Mouse (Mus musculus) megakaryocyte, embryonic 14.5 days (primary cell): ENCODE data around the gene H2al1j.
"Not testable (repeated sequence)": the region's sequence is repeated elsewhere in the genome, so short reads cannot be mapped to it uniquely, and the experiment has no call there.

Experiments
- FLI1 ChIP-seq: IDR thresholded peaks from 2 replicates; pipeline ENCODE4 v1.6.1; 2012; ENCODE audit warnings: low read length, inconsistent platforms, mixed read lengths
- GATA1 ChIP-seq: IDR thresholded peaks from 3 replicates; pipeline ENCODE4 v1.6.1; 2012; ENCODE audit warnings: mixed read lengths, low read length, inconsistent platforms, borderline replicate concordance

- TF ChIP-seq GATA1, FLI1: not testable (repeated sequence)
Measured at GRCm38 (mm10) chrX:11302132-11302531, 25.5 kb upstream of the H2al1j start, which contains the start of gene H2al1b.
